Mouse (Mus musculus) CD4-positive, CD25-positive, alpha-beta regulatory T cell, adult 4 months (primary cell): ENCODE data around the gene Tm9sf1. TPM values are rescaled to one million over a fixed set of nuclear protein-coding genes. Genes with fewer than 3 reads are reported as not detected.
A peak's percentile ranks its signal among the peaks of the same experiment; 100 is the strongest.

Source experiments
- ATAC-seq: one replicate; pipeline ENCODE4 v1.8.0; 2017
- polyA plus RNA-seq, 2 experiments: library from polyadenylated mRNA; unstranded; fragments of 100-300 nt; shearing (Covaris generic); gene quantifications; one replicate each; pipeline ENCODE4 v1.2.1; 2017

Tm9sf1 gene
- polyA plus RNA-seq, 2 experiments from 2014 or later = 39.7 to 46.7 TPM

GRCm38 (mm10) chr14:55634874-55635522, 8.6 kb downstream of the Tm9sf1 start:
- ATAC-seq = peak; percentile 6

- ATAC-seq = peak; percentile 80
Measured at GRCm38 (mm10) chr14:55629312-55629711, 14.3 kb downstream of the Tm9sf1 start.

- ATAC-seq = no peak
Measured at GRCm38 (mm10) chr14:55628077-55628827, 15.4 kb downstream of the Tm9sf1 start.

- ATAC-seq = peak; percentile 27
Measured at GRCm38 (mm10) chr14:55618486-55619195, 25.0 kb downstream of the Tm9sf1 start.

DNA sequence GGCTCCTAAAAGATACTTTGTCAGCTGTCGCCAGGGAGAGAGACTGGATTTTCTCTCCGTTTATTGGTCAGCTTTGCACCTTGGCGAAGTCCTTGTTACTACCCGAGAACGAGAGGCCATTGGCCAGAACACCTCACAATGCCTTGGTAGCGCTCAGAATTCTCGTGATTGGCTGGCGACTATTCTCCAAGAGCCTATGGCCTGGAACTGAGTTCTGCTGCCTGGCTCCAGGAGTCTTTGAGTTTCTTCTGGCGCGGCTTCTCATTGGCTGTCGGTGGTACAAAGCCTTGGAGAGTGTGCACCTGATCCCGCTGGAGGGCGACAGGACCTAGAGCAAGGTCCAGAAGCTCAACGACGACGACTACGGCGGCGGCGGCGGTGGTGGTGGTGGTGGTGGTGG, 25.8 kb downstream of the Tm9sf1 start, which contains the start of gene Rec8:
Gene Rec8, plus strand, starts transcription at position 216 of the 400 bp plus-strand sequence.
- peak; percentile 92 for ATAC-seq

DNA sequence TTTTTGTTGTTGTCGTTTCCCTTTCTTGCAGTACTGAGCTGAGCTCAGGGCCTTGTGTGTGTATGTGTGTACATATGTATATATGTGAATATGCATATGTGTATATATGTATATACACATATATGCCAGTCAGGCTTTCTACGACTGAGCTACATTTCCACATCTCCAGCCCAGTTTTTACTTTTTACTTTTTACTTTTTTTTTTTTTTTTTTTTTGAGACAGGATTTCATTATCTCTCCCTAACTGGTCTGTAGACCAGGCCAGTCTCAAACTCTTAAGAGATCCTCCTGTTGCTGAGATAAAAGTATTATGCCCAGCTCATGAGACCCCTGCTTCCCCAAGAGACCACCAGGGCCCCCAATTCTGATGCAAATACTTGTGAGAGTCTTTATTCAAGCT, 26.8 kb downstream of the Tm9sf1 start:
- no peak for ATAC-seq

DNA sequence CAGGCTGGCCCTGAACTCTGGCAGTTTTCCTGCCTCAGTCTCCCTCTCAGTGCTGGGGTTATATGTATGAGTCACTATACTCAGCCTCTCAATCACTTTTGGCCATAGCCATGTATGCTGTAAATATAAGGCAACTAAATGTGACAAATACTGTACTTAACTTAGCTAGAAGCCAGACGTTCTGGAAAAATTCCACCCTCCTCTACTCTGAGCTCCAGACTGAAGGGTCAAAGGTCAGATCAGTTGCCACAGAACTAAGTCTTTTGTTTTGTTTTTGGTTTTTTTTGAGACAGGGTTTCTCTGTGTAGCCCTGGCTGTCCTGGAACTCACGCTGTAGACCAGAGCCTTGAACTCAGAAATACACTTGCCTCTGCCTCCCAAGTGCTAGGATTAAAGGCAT, 27.7 kb downstream of the Tm9sf1 start:
- no peak for ATAC-seq

GRCm38 (mm10) chr14:55614565-55615178, 28.9 kb downstream of the Tm9sf1 start:
- no peak for ATAC-seq

- no peak for ATAC-seq
Measured at GRCm38 (mm10) chr14:55613346-55613745, 30.3 kb downstream of the Tm9sf1 start.

DNA sequence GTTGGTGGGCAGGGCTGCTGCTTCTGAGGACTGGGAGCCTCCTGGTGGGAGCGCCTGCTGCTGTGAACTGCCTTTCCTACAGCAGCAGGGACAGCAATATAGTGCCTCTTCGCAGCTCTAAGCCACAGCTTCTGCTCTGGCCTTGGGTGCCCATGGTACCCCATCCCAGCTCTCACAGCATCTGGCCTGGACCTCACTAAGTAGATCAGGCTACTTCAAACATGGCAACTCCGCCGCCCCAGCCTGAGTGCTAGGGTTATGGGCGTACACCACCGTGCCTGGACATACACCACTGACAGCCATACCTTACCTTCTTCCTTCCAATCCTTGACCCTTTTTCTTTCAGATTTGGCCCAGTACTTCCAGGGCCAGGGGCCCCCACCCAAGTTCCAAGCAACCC, 35.3 kb downstream of the Tm9sf1 start:
- ATAC-seq = no peak

DNA sequence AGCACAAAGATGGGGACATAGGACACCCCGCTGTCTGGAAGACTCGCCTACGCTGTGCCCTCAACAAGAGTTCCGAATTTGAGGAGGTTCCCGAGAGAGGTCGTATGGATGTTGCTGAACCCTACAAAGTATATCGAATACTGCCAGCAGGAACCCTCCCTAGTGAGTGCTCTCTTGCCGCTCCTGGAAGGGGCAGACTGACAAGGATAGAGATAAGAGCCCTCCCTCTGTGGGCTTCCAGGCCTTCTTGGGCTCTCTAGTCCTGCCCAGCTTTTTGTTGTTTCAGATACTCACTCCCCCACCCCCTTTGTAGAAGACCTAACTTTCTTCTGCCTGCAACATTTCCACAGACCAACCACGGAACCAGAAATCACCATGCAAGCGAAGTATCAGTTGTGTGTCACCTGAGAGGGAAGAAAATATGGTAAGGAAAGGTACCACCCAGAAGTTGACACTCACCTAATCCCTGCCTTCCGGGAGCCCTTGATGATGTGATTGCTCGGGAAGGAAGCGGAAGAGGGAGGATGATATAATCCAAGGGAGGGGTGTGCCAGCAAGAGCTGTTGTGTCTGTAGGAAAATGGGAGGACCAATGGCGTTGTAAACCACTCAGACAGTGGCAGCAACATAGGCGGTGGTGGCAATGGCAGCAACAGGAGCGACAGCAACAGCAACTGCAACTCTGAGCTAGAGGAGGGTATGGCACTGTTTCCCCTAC, 37.7 kb downstream of the Tm9sf1 start:
- ATAC-seq = no peak

- ATAC-seq = no peak
Measured at GRCm38 (mm10) chr14:55604823-55605222, 38.8 kb downstream of the Tm9sf1 start.

GRCm38 (mm10) chr14:55603633-55604576, 39.7 kb downstream of the Tm9sf1 start:
- ATAC-seq = peak; percentile 96

DNA sequence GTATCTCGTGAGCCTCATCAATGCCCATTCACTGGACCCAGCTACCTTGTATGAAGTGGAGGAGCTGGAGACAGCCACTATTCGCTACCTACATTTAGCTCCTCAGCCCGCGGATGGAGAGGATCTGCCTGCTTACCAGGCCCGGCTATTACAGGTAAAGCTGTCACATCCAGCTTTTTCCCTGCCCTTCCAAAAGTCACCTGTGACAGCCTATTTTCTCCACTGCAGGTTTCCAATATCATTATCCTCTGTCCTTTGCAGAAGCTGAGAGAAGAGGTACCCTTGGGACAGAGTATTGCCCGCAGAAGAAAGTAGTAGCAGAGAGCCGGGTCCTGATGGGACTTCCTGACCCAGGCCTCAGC, 40.4 kb downstream of the Tm9sf1 start, which contains the start of gene Irf9:
Gene Irf9, plus strand, starts transcription at position 301 of the 362 bp plus-strand sequence.
- no peak for ATAC-seq

DNA sequence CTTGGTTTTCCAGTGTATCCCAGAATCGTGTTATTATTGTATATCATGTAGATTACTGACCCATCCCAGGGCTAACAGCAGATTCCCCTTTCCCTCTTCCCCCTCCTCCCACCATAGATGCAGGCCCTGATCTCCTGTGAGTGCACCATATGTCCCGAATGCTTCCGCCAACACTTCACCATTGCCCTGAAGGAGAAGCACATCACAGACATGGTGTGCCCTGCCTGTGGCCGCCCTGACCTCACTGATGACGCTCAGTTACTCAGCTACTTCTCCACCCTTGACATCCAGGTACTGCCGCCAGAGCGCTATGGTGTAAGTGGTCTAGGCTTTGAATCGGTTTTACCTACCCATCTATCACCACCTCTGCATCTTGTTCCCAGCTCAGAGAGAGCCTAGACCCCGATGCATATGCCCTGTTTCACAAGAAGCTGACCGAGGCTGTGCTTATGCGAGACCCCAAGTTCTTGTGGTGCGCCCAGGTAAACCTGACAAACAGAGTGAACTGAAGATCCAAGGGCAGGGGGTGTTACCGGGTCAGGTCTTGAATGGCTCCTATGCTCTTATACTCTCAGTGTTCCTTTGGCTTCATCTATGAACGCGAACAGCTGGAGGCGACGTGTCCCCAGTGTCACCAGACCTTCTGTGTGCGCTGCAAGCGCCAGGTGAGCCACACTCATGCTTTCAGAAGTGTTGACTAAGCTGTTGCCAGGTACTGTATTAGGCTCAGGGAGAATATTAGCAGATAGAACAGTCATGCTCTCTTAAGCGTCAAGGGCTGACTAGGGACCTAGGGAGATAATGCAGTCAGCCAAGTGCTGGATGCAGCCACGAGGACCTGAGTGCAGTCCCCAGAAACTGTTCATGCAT, 44.9 kb downstream of the Tm9sf1 start:
- ATAC-seq = no peak

DNA sequence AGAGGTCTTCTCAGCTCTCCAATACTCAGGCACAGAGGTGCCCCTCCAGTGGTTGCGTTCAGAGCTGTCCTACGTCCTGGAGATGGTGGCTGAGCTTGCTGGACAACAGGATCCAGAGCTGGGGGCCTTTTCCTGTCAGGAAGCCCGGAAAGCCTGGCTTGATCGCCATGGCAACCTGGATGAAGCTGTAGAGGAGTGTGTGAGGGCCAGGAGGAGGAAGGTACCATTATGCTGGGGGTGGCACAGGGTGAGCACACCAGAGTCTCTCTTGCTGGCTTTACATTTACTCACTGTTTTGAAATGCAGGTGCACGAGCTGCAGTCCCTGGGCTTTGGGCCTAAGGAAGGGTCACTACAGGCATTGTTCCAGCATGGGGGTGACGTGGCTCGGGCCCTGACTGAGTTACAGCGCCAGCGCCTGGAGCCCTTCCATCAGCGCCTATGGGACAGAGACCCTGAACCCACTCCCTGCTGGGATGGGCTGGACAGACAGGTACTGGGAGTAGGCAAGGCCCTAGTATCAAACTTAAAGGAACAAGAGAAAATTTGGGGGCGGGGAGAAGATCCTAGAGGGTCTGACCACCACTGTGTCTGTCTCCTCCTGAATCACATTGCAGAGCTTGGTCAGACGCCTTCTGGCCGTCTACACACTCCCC, 47.4 kb downstream of the Tm9sf1 start:
- ATAC-seq = no peak

DNA sequence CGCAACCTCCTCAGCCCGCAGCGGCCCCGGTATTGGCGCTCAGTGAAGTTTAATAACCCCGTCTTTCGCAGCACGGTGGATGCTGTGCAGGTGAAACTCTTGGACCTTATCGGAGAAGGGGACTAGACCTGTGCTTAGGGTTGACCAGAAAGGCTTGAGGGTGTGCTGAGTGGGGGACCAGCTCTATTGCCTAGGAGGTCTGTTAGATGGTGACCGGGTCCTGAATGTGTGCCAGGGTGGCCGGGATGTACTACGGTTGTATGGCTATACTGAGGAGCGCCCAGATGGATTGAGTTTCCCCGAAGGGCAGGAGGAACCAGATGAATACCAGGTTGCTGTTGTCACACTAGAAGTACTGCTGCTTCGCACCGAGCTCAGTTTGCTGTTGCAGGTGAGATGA, 51.4 kb downstream of the Tm9sf1 start:
- no peak for ATAC-seq

DNA sequence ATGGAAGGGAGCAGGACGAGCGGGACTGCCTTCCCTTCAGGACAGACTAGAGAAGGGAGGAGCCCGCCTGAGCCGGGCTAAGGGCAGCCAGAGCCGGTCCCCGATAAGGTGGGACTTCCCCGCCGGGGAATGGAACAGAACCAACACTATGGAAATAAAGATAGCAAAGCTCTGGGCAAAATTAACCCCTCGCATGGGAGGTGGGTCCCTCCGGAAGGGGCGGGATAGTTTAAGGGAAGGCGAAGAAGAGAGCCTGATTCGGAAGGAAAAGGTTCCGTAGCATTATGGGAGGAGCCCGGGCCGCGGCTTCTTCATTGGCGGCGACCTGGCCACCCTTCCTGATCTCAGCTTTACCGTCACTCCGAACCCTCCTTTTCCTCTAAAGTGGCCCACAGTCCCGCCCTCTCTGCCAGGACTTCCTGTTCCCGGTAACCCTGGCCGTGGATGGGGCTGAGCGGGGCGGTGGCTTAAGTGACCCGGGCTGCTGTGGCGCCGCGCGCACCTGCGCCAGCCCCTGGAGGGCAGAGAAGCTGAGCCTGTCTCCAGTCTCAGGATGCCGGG, 52.2 kb downstream of the Tm9sf1 start, which contains the start of gene Rnf31:
Gene Rnf31, plus strand, starts transcription at position 378 of the 561 bp plus-strand sequence.
- ATAC-seq = peak; percentile 76

GRCm38 (mm10) chr14:55590748-55591330, 52.8 kb downstream of the Tm9sf1 start, which contains the start of gene Psme2:
TSS of gene Psme2 (minus strand) at chr14:55591113.
- ATAC-seq = peak; percentile 60
